Mouse (Mus musculus) kidney, postnatal 25 days (tissue): ENCODE data around the gene Pdcd11.
A peak's percentile ranks its signal among the peaks of the same experiment; 100 is the strongest.

Experiments used
- DNase-seq, 2 experiments: peaks; one replicate each; pipeline ENCODE4 v3.0.0; 2021; ENCODE audit warnings: mixed read lengths in 2 of 2

The Pdcd11 gene

GRCm38 (mm10) chr19:47090550-47091156 is at the start of gene Pdcd11, which contains the start of gene Usmg5:
Pdcd11 (plus strand) TSS chr19:47090768.
Usmg5 (minus strand) TSS chr19:47090647.
- peak; percentile 97 to 98 for DNase-seq

DNA sequence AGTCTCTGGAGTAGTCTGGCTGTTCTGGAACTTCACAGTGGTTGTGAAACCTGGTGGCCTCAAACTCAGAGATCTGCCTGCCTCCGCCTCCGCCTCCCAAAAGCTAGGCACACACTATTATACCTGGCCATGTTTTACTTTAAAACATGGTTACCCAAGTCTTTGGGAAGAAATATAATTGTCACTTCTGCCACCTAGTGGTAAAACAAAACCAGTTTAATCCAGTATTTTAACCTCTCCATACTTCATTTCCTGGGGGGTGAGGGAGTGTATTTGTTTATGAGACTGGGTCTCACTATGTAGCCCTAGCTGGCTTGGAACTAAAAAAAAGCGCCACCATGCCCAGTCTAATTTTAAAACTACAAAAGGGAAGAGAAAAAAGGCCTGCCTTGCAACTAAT is 47.0 kb upstream of the Pdcd11 start:
- DNase-seq, result no peak

- no peak for DNase-seq
These were observed 44.2 kb upstream of the Pdcd11 start for GRCm38 (mm10) chr19:47046343-47046742.

GRCm38 (mm10) chr19:47047236-47047833 is 43.2 kb upstream of the Pdcd11 start:
- no peak for DNase-seq

GRCm38 (mm10) chr19:47049061-47049460 is 41.5 kb upstream of the Pdcd11 start:
- DNase-seq, result no peak

GRCm38 (mm10) chr19:47049840-47050239 is 40.7 kb upstream of the Pdcd11 start:
- no peak for DNase-seq

GRCm38 (mm10) chr19:47050271-47051032 is 40.1 kb upstream of the Pdcd11 start, which contains the start of gene Pcgf6:
Pcgf6 (minus strand) TSS chr19:47050906.
- DNase-seq, result peak; percentile 84 to 94

DNA sequence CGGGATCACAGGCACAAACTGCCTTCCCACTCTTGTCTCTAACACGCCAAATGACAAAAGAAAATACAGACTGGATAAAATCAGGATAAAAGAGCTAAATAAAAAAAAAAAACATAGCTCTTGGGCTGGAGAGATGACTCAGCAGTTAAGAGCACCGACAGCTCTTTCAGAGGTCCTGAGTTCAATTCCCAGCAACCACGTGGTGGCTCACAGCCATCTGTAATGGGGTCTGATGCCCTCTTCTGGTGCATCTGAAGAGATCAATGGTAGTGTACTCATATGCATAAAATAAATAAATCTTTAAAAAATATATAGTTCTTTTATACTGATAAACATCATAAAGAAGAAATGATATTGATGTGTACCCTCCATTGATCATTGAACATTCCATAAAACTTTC is 37.6 kb upstream of the Pdcd11 start:
- no peak for DNase-seq

- peak; percentile 58 to 76 for DNase-seq
These were observed 37.1 kb upstream of the Pdcd11 start for GRCm38 (mm10) chr19:47053471-47053870.

DNA sequence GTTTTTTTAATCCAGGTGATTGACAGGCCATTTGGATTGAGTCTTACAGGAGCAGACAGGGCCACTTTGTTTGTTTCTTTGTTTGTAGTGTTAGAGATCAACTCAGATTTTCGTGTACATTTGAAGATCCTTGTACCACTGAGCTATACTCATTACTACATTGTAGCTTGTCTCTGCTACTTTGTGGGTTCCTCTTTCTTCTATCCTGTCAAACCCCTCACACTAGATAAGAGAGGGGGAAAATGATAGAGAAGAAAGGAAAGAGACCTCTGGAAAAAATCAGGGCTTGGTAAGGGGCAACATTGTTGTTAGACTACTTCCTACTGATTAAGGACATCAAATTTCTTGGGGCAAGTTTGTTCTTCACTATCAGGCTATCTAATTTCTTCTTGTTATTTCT is 32.9 kb upstream of the Pdcd11 start:
- DNase-seq, result no peak

- no peak for DNase-seq
These were observed 24.7 kb upstream of the Pdcd11 start for GRCm38 (mm10) chr19:47065860-47066259.

DNA sequence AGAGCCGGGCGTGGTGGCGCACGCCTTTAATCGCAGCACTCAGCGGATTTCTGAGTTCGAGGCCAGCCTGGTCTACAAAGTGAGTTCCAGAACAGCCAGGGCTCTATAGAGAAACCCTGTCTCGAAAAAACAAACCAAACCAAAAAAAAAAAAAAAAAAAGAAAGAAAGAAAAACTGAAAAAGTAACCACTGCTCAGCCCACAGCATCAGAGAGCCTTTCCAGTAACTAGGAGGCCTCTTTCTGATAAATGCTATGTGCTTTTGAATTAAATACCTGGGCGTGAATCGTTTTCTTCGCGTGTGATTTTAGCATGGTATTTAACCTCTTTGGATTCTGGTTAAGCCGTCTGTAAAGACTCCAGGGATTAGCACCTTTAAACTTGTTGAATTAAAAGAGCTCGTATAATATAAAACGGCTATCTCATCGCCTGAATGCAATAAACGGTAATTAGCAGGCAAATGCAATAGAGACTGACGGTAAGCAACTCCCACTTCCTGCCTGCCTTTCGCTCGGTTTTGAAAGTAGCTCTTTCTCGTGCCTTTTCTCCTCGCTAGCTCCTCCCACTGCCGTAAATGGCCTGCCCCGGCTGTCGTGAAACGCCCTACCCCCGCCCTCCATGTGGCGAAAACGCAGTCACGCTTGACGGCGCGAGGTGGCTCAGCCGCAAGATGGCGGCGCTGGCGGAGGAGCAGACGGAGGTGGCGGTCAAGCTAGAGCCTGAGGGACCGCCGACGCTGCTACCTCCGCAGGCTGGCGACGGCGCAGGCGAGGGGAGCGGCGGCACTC is 23.3 kb upstream of the Pdcd11 start, which contains the start of gene Taf5:
Taf5 (plus strand) TSS at position 651 of the 787 bp plus-strand sequence.
- peak; percentile 97 to 98 for DNase-seq

DNA sequence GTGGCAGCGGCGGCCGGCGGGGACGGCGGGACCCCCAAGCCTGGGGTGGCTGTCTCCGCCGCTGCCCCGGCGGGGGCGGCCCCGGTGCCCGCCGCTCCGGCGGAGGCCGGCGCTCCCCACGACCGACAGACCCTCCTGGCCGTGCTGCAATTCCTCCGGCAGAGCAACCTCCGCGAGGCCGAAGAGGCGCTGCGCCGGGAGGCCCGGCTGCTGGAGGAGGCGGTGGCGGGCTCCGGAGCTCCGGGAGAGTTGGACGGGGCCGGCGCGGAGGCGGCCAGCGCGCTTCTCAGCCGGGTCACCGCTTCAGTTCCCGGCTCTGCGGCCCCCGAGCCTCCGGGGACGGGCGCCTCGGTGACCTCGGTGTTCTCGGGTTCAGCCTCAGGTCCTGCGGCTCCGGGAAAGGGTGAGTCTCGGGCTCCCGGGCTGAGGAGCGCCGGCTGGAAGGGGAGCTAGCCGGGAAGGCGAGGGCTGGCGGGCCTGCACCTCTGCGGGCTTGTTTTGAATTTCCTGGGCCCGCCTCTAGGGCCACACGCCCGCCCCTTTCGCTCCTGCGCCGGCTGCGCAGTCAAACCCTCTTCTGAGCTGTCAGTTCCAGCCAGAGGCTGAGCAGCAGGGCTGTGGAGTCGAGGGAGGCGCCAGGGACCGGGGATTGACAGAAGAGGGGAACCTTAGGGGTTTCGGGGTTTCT is 22.5 kb upstream of the Pdcd11 start:
- peak; percentile 86 to 94 for DNase-seq

- peak; percentile 56 to 74 for DNase-seq
These were observed 2.3 kb upstream of the Pdcd11 start for GRCm38 (mm10) chr19:47088226-47088625.

DNA sequence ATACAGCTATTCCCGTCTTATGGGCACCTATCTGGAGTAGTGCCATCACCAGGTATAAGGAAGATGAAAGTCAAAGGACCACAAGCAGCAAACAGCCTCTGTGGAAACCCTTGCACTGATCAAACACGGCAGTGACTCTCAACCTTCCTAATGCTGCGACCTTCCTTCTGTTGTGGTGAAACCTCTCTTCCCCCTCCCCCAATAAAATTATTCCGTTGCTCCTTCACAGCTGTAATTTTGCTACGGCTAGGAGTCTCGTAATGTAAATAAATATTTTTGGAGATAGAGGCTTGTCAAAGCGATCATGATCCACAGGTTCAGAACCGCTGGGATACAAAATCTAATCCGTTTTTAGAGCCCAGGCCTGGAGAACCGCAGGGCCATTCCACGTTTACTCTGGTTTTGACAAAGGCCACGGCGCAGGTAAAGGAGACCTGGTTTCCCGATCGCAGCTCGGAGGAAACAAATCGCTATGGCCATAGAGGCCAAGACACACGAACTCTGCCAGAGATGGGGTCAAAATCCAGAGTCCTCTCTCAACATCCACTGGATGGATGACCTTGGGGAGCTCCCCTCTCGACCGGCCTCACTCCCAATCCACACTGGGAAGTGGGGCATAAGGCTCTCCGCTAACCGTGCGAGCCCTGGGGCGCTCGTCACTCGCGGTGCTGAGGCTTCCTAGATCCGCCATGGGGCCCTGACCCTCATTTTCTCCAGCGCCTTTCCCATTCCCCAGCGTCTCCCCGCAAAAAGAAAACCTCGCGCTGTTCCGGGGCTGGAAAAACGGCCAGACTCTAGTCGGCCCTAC is 646 bp upstream of the Pdcd11 start:
- DNase-seq, result peak; percentile 32 to 73

DNA sequence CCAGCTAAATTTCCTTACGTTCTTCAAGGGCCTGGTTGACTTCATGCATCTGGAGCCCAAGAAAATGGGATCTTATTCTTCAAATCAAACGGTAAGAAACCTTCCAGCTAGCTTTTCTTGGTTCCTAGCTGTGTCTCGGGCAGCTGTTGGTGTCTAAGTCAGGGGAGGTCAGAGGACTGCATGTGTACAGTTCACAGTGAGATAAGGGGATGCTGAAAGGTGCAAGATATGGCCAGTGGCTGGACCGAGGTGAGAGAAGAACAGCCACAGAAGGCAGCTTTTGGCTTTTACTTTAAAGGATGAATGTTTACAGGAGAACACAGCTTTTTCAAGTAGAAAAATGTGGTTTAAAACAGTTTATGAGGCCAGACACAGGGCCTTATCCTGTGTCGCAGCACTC is 10.5 kb downstream of the Pdcd11 start:
- no peak for DNase-seq

DNA sequence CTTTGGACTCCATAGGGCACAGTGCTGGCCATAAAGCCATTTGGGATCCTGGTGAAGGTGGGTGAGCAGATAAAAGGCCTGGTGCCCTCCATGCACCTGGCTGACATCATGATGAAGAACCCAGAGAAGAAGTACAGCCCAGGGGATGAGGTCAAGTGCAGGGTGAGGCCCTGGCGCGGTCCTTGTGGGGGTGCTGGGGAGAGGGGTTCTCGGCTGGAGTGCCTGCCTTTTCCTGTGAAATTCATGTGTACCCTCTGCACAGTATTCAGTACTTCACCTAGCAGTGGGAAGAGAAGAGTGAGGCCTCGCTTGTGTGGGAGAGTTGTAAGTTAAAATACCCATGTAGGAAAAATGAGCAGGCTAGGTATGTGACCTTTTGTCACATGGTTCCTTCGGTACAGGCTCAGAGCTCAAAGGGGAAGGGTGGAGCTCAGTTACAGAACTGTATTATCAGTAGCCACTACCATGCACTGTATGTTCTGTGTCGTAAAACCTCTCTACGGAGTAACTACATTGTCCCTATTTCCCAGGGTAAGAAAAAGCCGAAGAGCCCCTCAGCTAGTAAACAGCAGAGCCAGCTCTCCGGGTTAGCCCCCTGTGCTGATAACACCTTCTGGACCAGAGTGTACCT is 14.2 kb downstream of the Pdcd11 start:
- no peak for DNase-seq

- no peak for DNase-seq
These were observed 28.1 kb downstream of the Pdcd11 start for GRCm38 (mm10) chr19:47118634-47119033.

GRCm38 (mm10) chr19:47121054-47121453 is 30.5 kb downstream of the Pdcd11 start:
- DNase-seq, result no peak

DNA sequence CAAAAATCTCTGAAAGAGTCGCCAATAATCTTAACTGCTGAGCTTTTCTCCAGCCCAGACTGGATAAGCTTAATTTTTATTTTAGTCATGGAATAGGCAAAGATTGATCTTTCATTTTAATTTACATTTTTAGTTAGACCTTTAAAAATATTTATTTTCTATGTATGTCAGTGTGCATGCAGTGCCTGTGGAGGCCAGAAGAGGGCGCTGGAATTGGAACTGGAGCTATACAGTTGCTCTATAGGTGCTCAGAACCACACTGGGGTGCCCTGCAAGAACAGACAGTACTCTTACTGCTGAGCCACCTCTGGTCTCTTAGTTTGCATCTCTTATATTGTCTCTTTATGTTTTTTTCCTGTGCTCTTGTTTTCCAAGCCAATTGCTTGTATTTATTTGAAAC is 32.2 kb downstream of the Pdcd11 start:
- peak in 1 of 2 experiments; percentile 63 for DNase-seq

DNA sequence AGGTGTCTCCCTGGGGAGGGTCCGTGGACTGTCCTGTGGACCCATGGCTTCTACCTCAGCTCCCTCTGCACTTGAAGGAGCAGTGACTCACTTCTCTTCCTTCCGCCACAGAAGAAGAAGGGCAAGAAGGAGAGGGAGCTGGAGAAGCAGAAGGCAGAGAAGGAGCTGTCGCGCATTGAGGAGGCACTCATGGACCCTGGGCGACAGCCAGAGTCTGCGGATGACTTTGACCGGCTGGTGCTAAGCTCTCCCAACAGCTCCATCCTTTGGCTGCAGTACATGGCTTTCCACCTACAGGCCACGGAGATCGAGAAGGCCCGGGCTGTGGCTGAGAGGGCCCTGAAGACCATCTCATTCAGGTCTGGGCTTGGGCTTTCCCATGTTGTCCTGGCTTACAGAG is 37.6 kb downstream of the Pdcd11 start:
- no peak for DNase-seq
